Mouse (Mus musculus) erythroblast, embryonic 14.5 days (primary cell): ENCODE data around the gene Parp12. TPM values are rescaled to one million over a fixed set of nuclear protein-coding genes. Genes with fewer than 3 reads are reported as not detected.

Source experiments
- H3K27me3 ChIP-seq: 2 replicates; pipeline ENCODE4 v1.6.1; 2012; ENCODE audit warnings: inconsistent platforms; ENCODE audit not compliant: control insufficient read depth
- H3K36me3 ChIP-seq: 2 replicates; pipeline ENCODE4 v1.6.1; 2012; ENCODE audit warnings: mild to moderate bottlenecking, inconsistent platforms; ENCODE audit not compliant: control insufficient read depth
- H3K4me1 ChIP-seq: 2 replicates; pipeline ENCODE4 v1.6.1; 2012; ENCODE audit warnings: inconsistent platforms; ENCODE audit not compliant: control insufficient read depth
- H3K4me3 ChIP-seq: replicated peaks from 2 replicates; pipeline ENCODE3; 2012; ENCODE audit warnings: moderate library complexity, mild to moderate bottlenecking, inconsistent platforms
- H3K9me3 ChIP-seq: 2 replicates; pipeline ENCODE4 v1.6.1; 2012; ENCODE audit warnings: low read length, inconsistent platforms, mixed read lengths; ENCODE audit not compliant: control insufficient read depth
- GATA1 ChIP-seq: IDR thresholded peaks from 2 replicates; pipeline ENCODE4 v1.6.1; 2012; ENCODE audit warnings: low read length, inconsistent platforms, mixed read lengths
- TAL1 ChIP-seq: IDR thresholded peaks from 3 replicates; pipeline ENCODE4 v1.6.1; 2012; ENCODE audit warnings: low read length, inconsistent platforms, mixed read lengths
- polyA plus RNA-seq: library from polyadenylated mRNA; stranded (reverse); fragments of >175 nt; gene quantifications from 2 replicates; pipeline ENCODE4 v1.2.3, GENCODE M21; 2012

The Parp12 gene
- polyA plus RNA-seq, 1 experiment: not detected

DNA sequence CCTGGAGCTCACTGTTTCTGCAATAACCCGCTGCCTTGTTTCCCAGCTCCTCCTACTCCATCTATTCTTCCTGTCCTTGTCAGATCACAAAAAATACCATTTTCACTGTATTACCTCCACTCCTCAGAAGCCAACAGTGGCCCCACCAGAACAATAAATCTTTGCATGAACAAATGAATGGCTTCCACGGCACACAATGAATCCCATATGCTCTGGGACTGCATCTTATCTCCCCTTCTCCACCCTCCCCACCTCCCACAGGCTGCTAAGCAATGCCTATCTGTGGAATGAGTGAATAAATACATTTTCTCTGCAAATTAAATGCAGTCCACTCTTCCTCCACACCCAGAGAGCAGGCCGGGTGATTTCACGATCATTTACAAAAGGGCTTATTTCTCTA, 57.0 kb downstream of the Parp12 start:
- no peaks in the 10 kb centered on the region for H3K27me3 ChIP-seq
- no peaks in the 10 kb centered on the region for H3K9me3 ChIP-seq
- H3K36me3 ChIP-seq: no peaks in the 10 kb centered on the region
- H3K4me3 ChIP-seq: no peak overlapping the region
- peaks cover 12% of the 10 kb centered on the region for H3K4me1 ChIP-seq
- TF ChIP-seq GATA1: no peak
- no peak for TF ChIP-seq TAL1

- Histone ChIP-seq H3K4me3 (no peak overlapping the region), H3K4me1 (peaks cover 12% of the 10 kb centered on the region), H3K36me3 (no peaks in the 10 kb centered on the region), H3K27me3 (no peaks in the 10 kb centered on the region), H3K9me3 (no peaks in the 10 kb centered on the region)
- TF ChIP-seq GATA1: no peak
- no peak for TF ChIP-seq TAL1
These were observed 58.3 kb downstream of the Parp12 start for GRCm38 (mm10) chr6:39059547-39060497.

- Histone ChIP-seq H3K36me3 (no peaks in the 10 kb centered on the region), H3K9me3 (no peaks in the 10 kb centered on the region), H3K4me1 (peaks cover 12% of the 10 kb centered on the region), H3K4me3 (no peak overlapping the region), H3K27me3 (no peaks in the 10 kb centered on the region)
- TF ChIP-seq GATA1: no peak
- no peak for TF ChIP-seq TAL1
These were observed 59.2 kb downstream of the Parp12 start for GRCm38 (mm10) chr6:39058936-39059335.

DNA sequence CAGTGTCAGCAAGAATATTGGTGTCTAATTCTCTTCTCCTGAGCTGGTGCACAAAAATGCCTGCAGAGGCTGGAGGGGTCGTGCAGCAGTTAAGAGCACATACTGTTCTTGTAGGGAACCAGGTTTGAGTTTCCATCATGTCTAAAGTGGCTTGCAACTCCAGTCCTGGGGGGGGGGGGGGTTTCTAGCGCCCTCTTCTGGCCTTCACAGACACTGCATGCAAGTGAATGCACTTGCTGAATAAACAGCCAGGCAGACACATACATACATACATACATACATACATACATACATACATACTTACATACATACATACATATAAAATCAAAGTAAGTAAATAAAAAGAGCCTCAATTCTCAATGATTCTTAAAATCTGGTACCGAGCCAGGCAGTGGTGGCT, 59.8 kb downstream of the Parp12 start:
- Histone ChIP-seq H3K4me1 (peaks cover 12% of the 10 kb centered on the region), H3K27me3 (no peaks in the 10 kb centered on the region), H3K4me3 (no peak overlapping the region), H3K9me3 (no peaks in the 10 kb centered on the region), H3K36me3 (no peaks in the 10 kb centered on the region)
- TF ChIP-seq GATA1: no peak
- TF ChIP-seq TAL1: no peak

DNA sequence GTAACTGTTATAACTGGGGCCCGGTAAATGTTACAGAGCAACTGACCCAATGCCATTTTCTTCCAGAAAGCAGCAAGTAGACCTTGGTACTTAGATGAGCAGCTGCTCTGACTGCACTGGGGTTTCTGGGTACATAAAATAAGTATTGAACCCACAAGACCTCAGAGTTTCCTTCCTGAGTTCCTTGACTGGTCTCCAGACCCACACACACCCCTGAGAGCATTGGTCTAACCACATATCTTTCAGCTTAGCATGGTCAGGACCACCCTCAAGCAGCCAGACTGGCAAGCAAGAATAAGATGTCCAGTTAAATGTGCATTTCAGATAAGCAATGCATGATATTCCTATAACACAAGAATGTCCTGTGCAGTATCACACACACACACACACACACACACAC, 61.0 kb downstream of the Parp12 start:
- Histone ChIP-seq H3K4me1 (peaks cover 12% of the 10 kb centered on the region), H3K27me3 (no peaks in the 10 kb centered on the region), H3K9me3 (no peaks in the 10 kb centered on the region), H3K4me3 (no peak overlapping the region), H3K36me3 (no peaks in the 10 kb centered on the region)
- TF ChIP-seq GATA1 (no peak), TAL1 (no peak)

DNA sequence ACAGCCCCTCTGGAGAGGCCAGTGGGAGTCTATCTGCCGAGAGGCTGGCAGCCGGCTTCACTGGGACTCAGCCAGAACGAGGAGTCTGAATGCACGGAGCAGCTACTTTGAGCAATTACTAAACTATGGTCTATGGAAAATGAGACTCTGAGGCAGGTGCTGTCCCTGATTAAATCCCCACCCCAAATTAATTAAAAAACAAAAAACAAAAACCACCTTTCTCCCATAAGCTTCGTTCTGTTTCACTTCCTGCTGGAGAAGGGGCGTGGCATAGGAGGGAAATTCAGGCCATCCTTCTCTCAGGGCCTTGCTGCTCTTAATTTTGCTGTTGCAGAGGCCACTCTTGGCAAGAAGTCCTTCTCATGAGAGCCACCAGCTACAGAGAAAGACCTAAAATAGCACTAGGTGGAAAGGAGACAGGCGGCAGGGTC, 62.3 kb downstream of the Parp12 start:
- Histone ChIP-seq H3K4me1 (peaks cover 10% of the 10 kb centered on the region), H3K9me3 (no peaks in the 10 kb centered on the region), H3K4me3 (no peak overlapping the region), H3K36me3 (no peaks in the 10 kb centered on the region), H3K27me3 (no peaks in the 10 kb centered on the region)
- TF ChIP-seq TAL1 (no peak), GATA1 (no peak)

DNA sequence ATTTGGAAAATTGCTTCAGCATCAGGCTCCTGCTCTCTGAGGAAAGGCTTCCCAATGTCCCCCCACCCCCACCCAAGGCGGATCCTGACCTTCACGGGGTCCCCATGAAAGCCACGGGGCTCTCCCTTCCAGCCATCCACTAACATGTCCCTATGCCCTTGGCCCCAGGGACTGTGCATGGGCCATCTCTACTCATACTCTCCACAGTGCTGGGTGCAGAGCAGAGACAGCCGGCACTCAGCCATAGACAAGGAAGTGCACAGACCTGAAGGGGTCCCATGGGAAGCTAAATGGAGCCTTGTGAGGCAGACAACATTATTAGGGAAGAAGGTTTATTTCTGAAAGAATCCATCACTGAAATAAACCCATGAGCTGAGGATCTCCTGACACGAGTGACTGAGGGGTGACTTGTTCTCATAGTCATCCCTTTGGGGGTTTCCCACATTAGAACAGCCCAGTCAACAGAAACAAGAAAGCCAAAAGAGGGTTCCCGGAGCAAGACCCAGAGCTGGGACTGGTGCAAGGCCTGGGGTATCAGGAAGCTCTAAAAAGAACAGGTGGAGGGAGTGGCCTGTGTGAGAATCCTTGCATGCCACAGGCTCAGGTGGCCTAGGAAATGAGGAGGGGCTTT, 63.2 kb downstream of the Parp12 start:
- no peaks in the 10 kb centered on the region for H3K36me3 ChIP-seq
- TF ChIP-seq GATA1 (no peak), TAL1 (no peak)
- H3K27me3 ChIP-seq: no peaks in the 10 kb centered on the region
- H3K4me1 ChIP-seq: peaks cover 9% of the 10 kb centered on the region
- no peaks in the 10 kb centered on the region for H3K9me3 ChIP-seq
- H3K4me3 ChIP-seq: no peak overlapping the region

- Histone ChIP-seq H3K36me3 (no peaks in the 10 kb centered on the region), H3K4me1 (peaks cover 2% of the 10 kb centered on the region), H3K9me3 (no peaks in the 10 kb centered on the region), H3K27me3 (peaks cover under 1% of the 10 kb centered on the region; the same call in 1 of the 2 replicates), H3K4me3 (no peak overlapping the region)
- TF ChIP-seq GATA1 (no peak), TAL1 (no peak)
These were observed 63.8 kb downstream of the Parp12 start for GRCm38 (mm10) chr6:39054206-39054864.

- Histone ChIP-seq H3K36me3 (no peaks in the 10 kb centered on the region), H3K27me3 (peaks cover 6% of the 10 kb centered on the region), H3K4me3 (no peak overlapping the region), H3K9me3 (no peaks in the 10 kb centered on the region), H3K4me1 (no peaks in the 10 kb centered on the region; the same call in 1 of the 2 replicates)
- TF ChIP-seq GATA1 (no peak), TAL1 (no peak)
These were observed 65.5 kb downstream of the Parp12 start for GRCm38 (mm10) chr6:39052636-39053035.
